Mouse (Mus musculus) c-Kit-positive CD71-negative TER-119-negative erythroid progenitor cells, embryonic 14.5 days (primary cell): ENCODE measurements around the gene Ssna1.

ENCODE experiments used
- DNase-seq: peaks from one replicate; pipeline ENCODE4 v3.0.0-alpha.2; 2013; ENCODE audit warnings: low read depth

Ssna1 gene

DNA sequence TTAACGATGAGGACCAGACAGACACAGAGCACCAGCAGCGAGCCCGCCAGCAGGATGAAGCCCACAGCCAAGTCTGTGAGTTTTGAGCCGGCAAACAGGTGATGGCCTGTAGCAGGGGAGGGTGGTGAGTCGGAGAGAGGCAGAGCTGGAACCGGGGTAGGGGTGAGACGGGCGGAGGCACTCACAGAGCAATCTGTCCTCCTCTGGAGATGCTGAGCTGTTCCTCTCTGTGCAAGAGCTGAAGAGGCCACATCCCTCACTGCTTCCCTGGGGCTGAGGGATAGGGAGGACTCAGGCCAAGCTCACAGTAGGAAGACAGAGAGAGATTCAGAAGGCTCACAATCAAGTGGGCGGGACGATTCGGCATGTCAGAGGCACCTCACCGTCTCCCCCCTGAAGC, 41.2 kb downstream of the Ssna1 start:
- no peak for DNase-seq

DNA sequence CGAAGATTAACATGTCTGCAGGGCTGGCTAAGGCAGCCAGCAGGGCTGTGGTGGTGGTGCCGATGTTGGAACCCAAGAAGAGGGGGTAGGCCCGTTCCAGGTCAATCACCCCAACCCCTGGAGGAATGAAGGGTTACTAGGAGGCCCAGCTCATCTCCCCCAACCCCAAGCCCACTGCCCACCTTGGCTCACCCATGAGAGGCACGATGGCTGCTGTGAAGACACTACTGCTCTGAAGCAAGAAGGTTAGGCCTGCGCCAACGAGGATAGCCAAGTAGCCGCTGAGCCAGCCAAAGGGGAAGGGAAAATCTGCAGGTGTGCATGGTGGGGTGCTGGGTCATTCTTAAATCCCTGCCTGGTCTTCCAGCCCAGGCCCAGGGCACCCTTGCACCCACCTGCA, 41.7 kb downstream of the Ssna1 start:
- DNase-seq, result no peak

DNA sequence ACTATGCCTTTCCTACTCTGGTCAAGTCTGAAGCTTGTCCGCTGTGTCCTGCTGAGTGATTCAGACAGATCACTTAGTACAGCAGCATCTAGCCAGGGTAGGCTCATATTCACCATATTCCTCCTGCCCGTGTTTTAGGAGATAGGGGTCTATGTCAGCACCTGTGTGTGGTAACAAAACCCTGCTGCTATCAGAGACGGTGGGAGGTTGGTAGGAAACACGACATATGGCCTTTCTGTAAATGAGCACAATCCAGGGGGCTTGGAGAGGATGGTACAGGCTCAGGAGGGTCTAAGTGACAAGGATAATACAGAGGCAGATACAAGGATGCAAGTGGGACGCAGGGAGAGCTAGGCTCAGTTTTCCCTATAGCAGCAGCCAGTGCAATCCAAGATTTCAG, 42.7 kb downstream of the Ssna1 start:
- DNase-seq, result no peak

DNA sequence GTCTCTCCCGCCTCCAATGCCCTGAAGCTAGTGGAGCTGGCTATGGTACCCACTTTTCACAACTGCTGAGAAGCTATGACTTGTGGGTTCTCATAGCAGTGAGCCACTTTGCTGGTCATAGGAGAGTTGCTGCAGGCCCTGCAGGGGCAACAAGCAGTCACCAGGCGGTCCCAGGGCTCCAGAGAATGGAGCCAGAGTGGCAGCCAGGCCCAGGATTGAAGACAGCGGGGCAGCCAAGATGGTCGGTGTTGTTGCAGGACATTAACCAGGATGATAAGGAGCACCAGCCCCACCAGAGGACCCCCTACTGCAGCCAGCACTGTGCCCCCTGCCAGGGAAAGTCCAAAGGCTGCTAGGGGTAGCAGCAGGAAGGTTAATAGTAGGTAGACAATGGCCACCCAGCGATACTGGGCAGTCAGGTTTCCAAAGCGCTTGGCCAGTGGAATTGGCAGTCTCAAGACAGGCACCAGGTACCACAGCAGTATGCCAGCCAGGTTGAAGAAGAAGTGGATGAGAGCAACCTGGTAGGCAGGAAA, 43.2 kb downstream of the Ssna1 start:
- no peak for DNase-seq

DNA sequence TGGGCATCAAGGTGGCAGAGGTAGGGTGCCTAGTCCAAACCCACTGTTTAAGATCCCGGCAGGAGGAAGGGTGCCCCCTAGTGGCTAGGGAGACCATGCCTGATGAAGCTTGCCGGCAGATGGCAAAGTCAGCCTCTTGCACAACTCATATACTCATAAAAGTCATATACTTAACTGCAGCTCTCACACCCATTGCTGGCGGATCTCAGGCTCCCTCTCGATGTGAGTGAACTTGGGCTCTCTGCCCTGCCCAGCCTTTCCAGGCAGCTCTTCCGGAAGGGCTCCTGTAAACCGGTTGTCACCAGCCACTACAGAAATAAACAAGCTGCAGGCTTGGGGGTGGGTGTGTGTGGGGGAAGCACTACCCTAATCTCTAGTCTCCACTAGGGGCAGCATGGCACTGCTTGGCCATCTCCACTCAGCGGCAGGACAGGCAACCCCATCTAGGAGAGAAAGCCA, 43.8 kb downstream of the Ssna1 start:
- DNase-seq, result peak; percentile 90

DNA sequence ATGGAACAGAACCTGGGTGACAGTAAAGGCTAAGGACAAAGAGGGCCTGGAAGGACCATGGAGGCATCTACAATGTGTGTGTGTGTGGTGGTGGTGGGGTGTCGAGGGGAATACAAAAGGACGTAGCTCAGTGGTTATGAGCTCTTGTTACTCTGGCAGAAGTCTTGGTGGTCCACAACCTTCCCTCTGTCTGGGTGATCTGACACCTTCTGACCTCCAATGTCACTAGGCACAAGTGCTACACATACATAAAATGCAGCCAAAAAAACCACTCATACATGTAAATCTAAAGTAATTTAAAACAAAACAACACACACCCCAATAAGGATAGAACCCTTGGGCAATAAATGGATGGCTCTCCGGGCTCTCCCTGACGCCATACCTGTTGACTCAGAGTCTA, 44.8 kb downstream of the Ssna1 start:
- no peak for DNase-seq

DNA sequence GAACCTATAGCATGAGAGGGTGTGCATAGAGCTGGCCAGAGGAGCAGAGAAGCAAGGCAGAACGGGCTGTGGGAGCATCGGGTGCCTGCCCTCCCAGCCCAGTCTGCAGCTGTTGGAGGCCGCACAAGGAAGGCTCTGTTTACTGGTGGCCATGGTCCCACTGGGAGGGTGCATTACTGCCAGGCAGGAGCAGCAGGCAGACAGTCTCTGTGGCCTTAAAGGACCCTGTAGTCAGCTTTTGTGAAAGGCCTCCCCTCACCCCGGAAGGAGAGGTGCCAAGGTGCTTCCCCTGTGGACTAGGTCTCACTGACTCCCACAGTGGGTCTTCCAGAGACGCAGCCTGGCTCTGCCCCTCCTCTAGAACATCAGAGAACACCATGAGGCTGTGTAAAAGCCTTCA, 45.4 kb downstream of the Ssna1 start:
- DNase-seq, result no peak

DNA sequence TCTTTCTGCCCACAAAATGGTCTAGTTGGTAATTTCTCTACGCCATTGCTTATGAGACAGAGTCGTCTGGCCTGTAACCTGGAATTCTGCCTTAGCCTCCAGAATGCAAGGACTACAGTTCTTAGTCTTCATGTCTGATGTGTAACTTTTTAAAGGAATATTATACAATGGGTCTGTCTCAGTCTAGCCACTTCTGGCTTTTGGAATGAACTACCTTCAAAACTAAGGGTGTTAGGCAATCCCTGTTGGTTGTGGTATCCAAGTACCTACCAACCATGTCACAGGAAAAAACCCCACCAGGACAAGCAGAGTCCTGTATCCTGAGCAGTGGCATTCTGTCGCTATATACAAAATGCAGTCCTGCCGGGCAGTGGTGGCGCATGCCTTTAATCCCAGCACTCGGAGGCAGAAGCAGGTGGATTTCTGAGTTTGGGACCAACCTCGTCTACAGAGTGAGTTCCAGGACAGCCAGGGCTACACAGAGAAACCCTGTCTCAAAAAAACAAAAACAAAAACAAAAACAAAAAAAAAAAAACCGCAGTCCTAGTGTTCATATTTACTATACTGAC, 46.3 kb downstream of the Ssna1 start:
- DNase-seq, result no peak

DNA sequence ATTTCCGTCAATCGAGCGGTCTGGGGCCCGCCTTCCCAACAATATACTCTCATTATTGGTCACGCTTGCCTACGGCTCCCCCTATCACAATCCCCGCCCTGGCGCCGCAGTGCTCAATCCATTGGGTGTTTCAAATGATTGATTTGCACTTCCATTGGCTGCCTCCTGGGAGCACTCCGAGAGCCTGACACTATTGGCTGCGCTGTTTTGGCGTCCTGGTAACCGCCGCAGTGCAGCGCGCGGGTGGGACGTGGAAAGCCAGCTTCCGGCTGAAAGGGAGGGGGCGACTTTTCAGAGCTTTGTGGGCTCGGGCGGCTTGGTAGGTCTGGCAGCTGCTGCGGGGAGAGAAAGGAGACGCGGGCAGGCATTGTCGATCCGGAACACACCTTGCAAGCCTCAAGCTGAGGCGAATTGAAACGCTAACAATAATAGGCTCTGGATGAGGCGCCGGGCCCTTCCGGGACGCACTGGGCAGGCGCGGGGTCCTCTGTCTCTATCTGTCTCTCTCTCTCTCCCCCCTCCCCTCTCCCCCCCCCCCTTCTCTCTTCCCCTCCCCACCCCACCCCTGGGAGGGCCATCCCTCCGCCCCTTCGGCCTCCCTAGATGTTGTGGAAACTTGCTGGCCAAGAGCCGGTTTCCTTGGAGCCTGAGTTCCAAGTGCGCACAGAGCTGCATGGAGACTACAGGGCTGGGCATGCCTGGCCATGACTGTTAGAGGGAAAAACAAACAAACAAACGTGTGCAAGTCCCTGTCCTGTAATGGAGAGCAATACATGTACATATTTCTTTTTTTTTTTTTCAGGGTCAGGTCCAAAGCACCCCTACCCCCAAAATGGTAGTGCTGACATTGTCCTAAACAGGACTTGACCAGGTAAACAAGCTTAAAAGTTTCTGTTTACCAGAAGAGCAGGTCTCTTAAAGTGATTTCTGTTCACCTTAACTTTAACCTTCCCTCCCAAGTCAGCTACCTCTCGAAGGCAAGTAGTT, 47.2 kb downstream of the Ssna1 start:
- peak; percentile 97 for DNase-seq

DNA sequence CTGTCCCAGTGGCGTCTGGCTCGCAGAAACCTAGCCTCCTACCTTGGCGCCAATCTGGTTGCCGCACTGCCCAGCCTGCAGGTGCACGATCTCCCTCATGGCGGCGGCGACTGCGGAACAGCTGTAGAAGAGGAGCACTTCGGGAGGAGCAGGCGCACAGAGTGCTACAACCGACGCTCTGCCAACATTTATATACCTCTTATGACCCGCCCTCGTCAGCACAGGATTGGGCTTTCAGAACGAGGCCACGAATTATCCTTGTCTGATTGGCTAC, 47.8 kb downstream of the Ssna1 start, which contains the start of gene Tubb4b:
Gene Tubb4b (minus strand): TSS at position 211 of the 274 bp plus-strand sequence.
- no peak for DNase-seq

DNA sequence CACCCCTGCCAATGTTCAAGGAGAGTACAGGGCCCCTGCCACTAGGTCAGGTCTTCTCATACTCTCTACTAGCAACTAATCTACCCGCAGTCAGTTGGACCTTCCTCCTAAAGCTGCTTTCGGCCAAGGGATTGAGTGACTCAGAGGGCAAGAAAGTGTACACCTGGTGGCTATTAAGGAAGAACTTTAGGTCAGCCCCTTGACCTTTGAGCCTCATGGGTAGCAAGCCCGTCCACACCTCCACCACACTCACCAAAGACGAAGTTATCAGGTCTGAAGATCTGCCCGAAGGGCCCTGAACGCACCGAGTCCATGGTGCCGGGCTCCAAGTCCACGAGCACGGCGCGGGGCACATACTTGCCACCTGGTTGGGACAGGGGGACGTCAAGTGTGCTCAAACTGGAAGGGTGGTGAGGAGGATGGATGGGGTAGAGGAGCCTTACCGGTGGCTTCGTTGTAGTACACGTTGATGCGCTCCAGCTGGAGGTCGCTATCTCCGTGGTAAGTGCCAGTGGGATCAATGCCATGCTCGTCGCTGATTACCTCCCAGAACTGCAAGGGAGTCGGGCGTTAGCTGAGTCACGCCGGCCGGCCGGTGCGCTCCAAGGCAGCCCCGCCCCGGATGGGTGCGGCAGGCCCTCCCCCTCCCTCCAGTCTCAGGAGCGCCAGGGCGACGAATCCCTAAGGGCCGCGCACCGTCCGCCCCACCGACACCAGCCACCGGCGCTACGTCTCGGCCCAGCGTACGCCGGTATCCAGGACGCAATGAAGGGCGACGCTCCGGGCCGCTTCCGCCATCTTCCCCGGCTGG, 48.4 kb downstream of the Ssna1 start:
- DNase-seq, result peak; percentile 79

DNA sequence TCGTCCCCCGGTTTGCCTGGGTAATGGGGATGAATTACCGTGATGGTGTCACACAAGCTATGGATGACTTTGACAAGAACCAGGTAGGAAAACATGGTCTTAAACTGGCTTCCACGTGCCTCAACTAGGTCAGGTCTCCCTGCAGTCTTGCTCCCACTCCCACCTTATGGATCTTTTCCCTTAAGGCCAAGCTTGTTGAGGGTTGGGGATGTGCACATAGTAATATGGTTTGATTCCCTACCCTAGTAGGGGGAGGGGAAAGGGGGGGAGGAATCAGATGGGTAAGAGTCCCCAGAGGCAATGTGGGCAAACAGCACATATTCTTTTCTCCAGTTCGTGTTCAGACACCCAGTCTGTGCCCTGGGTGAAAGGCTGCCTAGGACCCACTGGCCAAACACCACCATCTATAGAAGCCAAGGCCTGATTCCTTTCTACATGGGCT, 50.9 kb downstream of the Ssna1 start:
- no peak for DNase-seq
